Mouse (Mus musculus) brain, embryonic 14.5 days (tissue): ENCODE measurements around the gene Glis3.

Source experiments
- CTCF ChIP-seq: fragments of 200-500 bp; IDR thresholded peaks from 2 replicates; pipeline ENCODE4 v1.5.1; 2012; ENCODE audit warnings: inconsistent platforms, mild to moderate bottlenecking, moderate library complexity, borderline replicate concordance; ENCODE audit not compliant: insufficient read depth, insufficient read length; ENCODE audit errors: extremely low read depth
- POLR2A ChIP-seq: fragments of 200-500 bp; IDR thresholded peaks from 2 replicates; pipeline ENCODE4 v1.6.1; 2012; ENCODE audit warnings: mild to moderate bottlenecking, inconsistent platforms, borderline replicate concordance; ENCODE audit not compliant: poor library complexity, insufficient read depth, insufficient read length, severe bottlenecking; ENCODE audit errors: extremely low read depth

DNA sequence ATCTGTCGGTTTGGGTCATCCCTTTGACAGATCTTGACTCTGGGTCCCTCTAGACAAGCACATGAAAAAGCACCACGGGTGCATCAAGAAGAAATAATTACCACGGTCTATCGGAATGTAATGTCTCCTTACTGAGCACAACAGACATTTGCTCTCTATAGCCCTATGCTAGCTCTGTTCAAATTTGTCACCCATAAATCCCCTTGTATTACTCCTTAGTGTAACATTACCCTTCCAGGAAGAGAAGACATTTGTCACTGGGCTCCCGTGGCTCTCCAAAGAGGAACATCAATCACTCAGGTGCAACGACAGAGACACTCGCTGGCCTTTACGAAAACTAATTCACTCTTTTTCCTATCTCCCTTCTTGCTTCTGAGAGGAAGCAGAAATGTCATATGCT is 413.0 kb downstream of the Glis3 start:
- no peak for TF ChIP-seq CTCF
- TF ChIP-seq POLR2A, result no peak
